Mouse (Mus musculus) liver, embryonic 15.5 days (tissue): Measurements from ENCODE around the gene Tgfbr3. TPM values are rescaled to one million over a fixed set of nuclear protein-coding genes. Genes with fewer than 3 reads are reported as not detected.
A peak's percentile ranks its signal among the peaks of the same experiment; 100 is the strongest.

ENCODE experiments used
- ATAC-seq: fragments of 200-750 bp; cut with Nextera tagmentation; 2 replicates; pipeline ENCODE4 v1.8.0; 2017; ENCODE audit warnings: moderate number of reproducible peaks, mild to moderate bottlenecking, moderate library complexity; ENCODE audit not compliant: insufficient read depth
- H3K27ac ChIP-seq: fragments of 300-500 bp; sonication (generic); replicated peaks from 2 replicates; pipeline ENCODE4 v1.5.1; 2015; ENCODE audit warnings: mild to moderate bottlenecking, inconsistent platforms
- H3K27me3 ChIP-seq: fragments of 300-500 bp; sonication (generic); 2 replicates; pipeline ENCODE4 v1.6.1; 2015; ENCODE audit warnings: mild to moderate bottlenecking, inconsistent platforms
- H3K36me3 ChIP-seq: fragments of 300-500 bp; sonication (generic); replicated peaks from 2 replicates; pipeline ENCODE4 v1.6.1; 2015; ENCODE audit warnings: moderate library complexity, mild to moderate bottlenecking, inconsistent platforms
- H3K4me1 ChIP-seq: fragments of 300-500 bp; sonication (generic); replicated peaks from 2 replicates; pipeline ENCODE4 v1.6.1; 2015; ENCODE audit warnings: inconsistent platforms
- H3K4me2 ChIP-seq: fragments of 300-500 bp; sonication (generic); 2 replicates; pipeline ENCODE4 v1.6.1; 2015; ENCODE audit warnings: moderate library complexity, mild to moderate bottlenecking, inconsistent platforms
- H3K4me3 ChIP-seq: fragments of 300-500 bp; sonication (generic); replicated peaks from 2 replicates; pipeline ENCODE4 v1.5.1; 2015; ENCODE audit warnings: mild to moderate bottlenecking, inconsistent platforms
- H3K9ac ChIP-seq: fragments of 300-500 bp; sonication (generic); 2 replicates; pipeline ENCODE4 v1.6.1; 2015; ENCODE audit warnings: moderate library complexity, mild to moderate bottlenecking, inconsistent platforms
- H3K9me3 ChIP-seq: fragments of 300-500 bp; sonication (generic); replicated peaks from 2 replicates; pipeline ENCODE4 v1.6.1; 2016; ENCODE audit warnings: inconsistent platforms
- WGBS: fragments of 180-500 bp; shearing (Covaris S2); methylation state at CpG from one replicate; pipeline ENCODE4 v1.1.7; 2015; ENCODE audit warnings: mixed read lengths; ENCODE audit not compliant: insufficient replicate concordance; 5-methylcytosine and 5-hydroxymethylcytosine counted together
- polyA plus RNA-seq: library from polyadenylated mRNA; unstranded; fragments of >200 nt; fragmentation: Nextera tagmentation; extraction: Ambion mirVana; gene quantifications from 2 replicates; pipeline ENCODE4 v1.2.1, GENCODE M21; 2015

The Tgfbr3 gene
- polyA plus RNA-seq, 1 experiment from 2014 or later, result 6.0 TPM

- H3K27ac ChIP-seq, result no peak overlapping the region
- no peak overlapping the region for H3K9ac ChIP-seq
- ATAC-seq, result no peak
- no peaks in the 10 kb centered on the region for H3K27me3 ChIP-seq
- WGBS, result 80% methylated on average over 7 of the region's 7 CpGs
- no peak overlapping the region for H3K4me3 ChIP-seq
- no peak overlapping the region for H3K4me2 ChIP-seq
- H3K36me3 ChIP-seq, result no peaks in the 10 kb centered on the region
- H3K9me3 ChIP-seq, result no peaks in the 10 kb centered on the region
- no peaks in the 10 kb centered on the region for H3K4me1 ChIP-seq
Observed at GRCm38 (mm10) chr5:107158531-107159178, 130.8 kb downstream of the Tgfbr3 start.

- no peak for ATAC-seq
- Histone ChIP-seq H3K4me2 (no peak overlapping the region), H3K36me3 (no peaks in the 10 kb centered on the region), H3K9me3 (no peaks in the 10 kb centered on the region), H3K27ac (no peak overlapping the region), H3K4me3 (no peak overlapping the region), H3K4me1 (no peaks in the 10 kb centered on the region), H3K27me3 (no peaks in the 10 kb centered on the region), H3K9ac (no peak overlapping the region)
- 86% methylated on average over 9 of the region's 9 CpGs for whole genome bisulfite sequencing
Observed at GRCm38 (mm10) chr5:107157384-107157783, 132.0 kb downstream of the Tgfbr3 start.

- WGBS, result 82% methylated on average over 3 of the region's 3 CpGs
- Histone ChIP-seq H3K9me3 (no peaks in the 10 kb centered on the region), H3K9ac (no peak overlapping the region), H3K4me2 (no peak overlapping the region), H3K36me3 (no peaks in the 10 kb centered on the region), H3K27me3 (no peaks in the 10 kb centered on the region), H3K4me3 (no peak overlapping the region), H3K27ac (no peak overlapping the region), H3K4me1 (peaks cover 8% of the 10 kb centered on the region)
- no peak for ATAC-seq
Observed at GRCm38 (mm10) chr5:107156096-107156495, 133.3 kb downstream of the Tgfbr3 start.

GRCm38 (mm10) chr5:107152989-107153388 is 136.4 kb downstream of the Tgfbr3 start:
- Histone ChIP-seq H3K9me3 (no peaks in the 10 kb centered on the region), H3K4me3 (no peak overlapping the region), H3K27ac (no peak overlapping the region), H3K4me2 (no peak overlapping the region), H3K4me1 (peaks cover 20% of the 10 kb centered on the region), H3K27me3 (no peaks in the 10 kb centered on the region), H3K36me3 (no peaks in the 10 kb centered on the region), H3K9ac (no peak overlapping the region)
- WGBS, result 70% methylated on average over 4 of the region's 4 CpGs
- no peak for ATAC-seq

GRCm38 (mm10) chr5:107151320-107151719 is 138.1 kb downstream of the Tgfbr3 start:
- no peak for ATAC-seq
- Histone ChIP-seq H3K27ac (no peak overlapping the region), H3K4me2 (no peak overlapping the region), H3K27me3 (no peaks in the 10 kb centered on the region), H3K9me3 (no peaks in the 10 kb centered on the region), H3K36me3 (no peaks in the 10 kb centered on the region), H3K4me1 (peaks cover 23% of the 10 kb centered on the region), H3K4me3 (no peak overlapping the region), H3K9ac (no peak overlapping the region)
- WGBS, result 77% methylated on average over 3 of the region's 3 CpGs

GRCm38 (mm10) chr5:107150555-107151312 is 138.7 kb downstream of the Tgfbr3 start:
- H3K27me3 ChIP-seq, result no peaks in the 10 kb centered on the region
- peaks cover 27% of the 10 kb centered on the region for H3K4me1 ChIP-seq
- no peak overlapping the region for H3K9ac ChIP-seq
- H3K27ac ChIP-seq, result no peak overlapping the region
- no peak for ATAC-seq
- H3K36me3 ChIP-seq, result no peaks in the 10 kb centered on the region
- 54% methylated on average over 9 of the region's 9 CpGs for WGBS
- H3K4me3 ChIP-seq, result no peak overlapping the region
- no peaks in the 10 kb centered on the region for H3K9me3 ChIP-seq
- H3K4me2 ChIP-seq, result no peak overlapping the region

- H3K4me1 ChIP-seq, result peaks cover 52% of the 10 kb centered on the region
- no peaks in the 10 kb centered on the region for H3K36me3 ChIP-seq
- no peak for ATAC-seq
- H3K9ac ChIP-seq, result no peak overlapping the region
- H3K4me3 ChIP-seq, result no peak overlapping the region
- H3K9me3 ChIP-seq, result no peaks in the 10 kb centered on the region
- 69% methylated on average over 13 of the region's 13 CpGs for WGBS
- no peaks in the 10 kb centered on the region for H3K27me3 ChIP-seq
- no peak overlapping the region for H3K4me2 ChIP-seq
- no peak overlapping the region for H3K27ac ChIP-seq
Observed at GRCm38 (mm10) chr5:107147951-107148766, 141.3 kb downstream of the Tgfbr3 start.

- Histone ChIP-seq H3K4me1 (peaks cover 58% of the 10 kb centered on the region), H3K4me2 (no peak overlapping the region), H3K9ac (no peak overlapping the region), H3K36me3 (no peaks in the 10 kb centered on the region), H3K27me3 (no peaks in the 10 kb centered on the region), H3K9me3 (no peaks in the 10 kb centered on the region), H3K4me3 (no peak overlapping the region), H3K27ac (no peak overlapping the region)
- ATAC-seq, result no peak
Observed at GRCm38 (mm10) chr5:107147413-107147812, 142.0 kb downstream of the Tgfbr3 start.

- Histone ChIP-seq H3K36me3 (no peaks in the 10 kb centered on the region), H3K4me2 (no peak overlapping the region), H3K4me1 (peaks cover 64% of the 10 kb centered on the region), H3K9me3 (no peaks in the 10 kb centered on the region), H3K27me3 (no peaks in the 10 kb centered on the region), H3K27ac (no peak overlapping the region), H3K9ac (no peak overlapping the region), H3K4me3 (no peak overlapping the region)
- WGBS, result 76% methylated on average over 11 of the region's 11 CpGs
- no peak for ATAC-seq
Observed at GRCm38 (mm10) chr5:107146111-107146616, 143.3 kb downstream of the Tgfbr3 start.

GRCm38 (mm10) chr5:107145125-107145524 is 144.3 kb downstream of the Tgfbr3 start:
- H3K27ac ChIP-seq, result peak overlapping the region; percentile 19; the same call in 1 of the 2 replicates
- 29% methylated on average over 4 of the region's 4 CpGs for WGBS
- no peak overlapping the region for H3K4me2 ChIP-seq
- peaks cover 62% of the 10 kb centered on the region for H3K4me1 ChIP-seq
- H3K4me3 ChIP-seq, result no peak overlapping the region
- H3K9ac ChIP-seq, result no peak overlapping the region
- no peaks in the 10 kb centered on the region for H3K9me3 ChIP-seq
- no peaks in the 10 kb centered on the region for H3K36me3 ChIP-seq
- 0 out of 2 replicates have a peak, but pooled peaks have one; percentile 30 for ATAC-seq
- H3K27me3 ChIP-seq, result no peaks in the 10 kb centered on the region
